Mouse (Mus musculus) thymus, adult 2 months (tissue): ENCODE data around the gene Myo1a. TPM values are rescaled to one million over a fixed set of nuclear protein-coding genes. Genes with fewer than 3 reads are reported as not detected.
"Not testable (repeated sequence)": the region's sequence is repeated elsewhere in the genome, so short reads cannot be mapped to it uniquely, and the experiment has no call there.

Experiments
- DNase-seq: peaks from one replicate; pipeline ENCODE4 v3.0.0; 2021
- H3K27ac ChIP-seq: fragments of 200-500 bp; 2 replicates; pipeline ENCODE4 v1.5.1; 2012; ENCODE audit warnings: low read length, control low read depth; ENCODE audit not compliant: control insufficient read depth, insufficient read depth
- H3K27me3 ChIP-seq: fragments of 200-500 bp; 2 replicates; pipeline ENCODE4 v1.6.1; 2012; ENCODE audit warnings: mild to moderate bottlenecking, low read length, moderate library complexity, mixed read lengths; ENCODE audit not compliant: control insufficient read depth, insufficient read depth
- H3K36me3 ChIP-seq: fragments of 200-500 bp; 2 replicates; pipeline ENCODE4 v1.6.1; 2012; ENCODE audit warnings: mild to moderate bottlenecking, low read length, moderate library complexity; ENCODE audit not compliant: control insufficient read depth, insufficient read depth
- H3K4me1 ChIP-seq: fragments of 200-500 bp; replicated peaks from 2 replicates; pipeline ENCODE4 v1.6.1; 2012; ENCODE audit warnings: low read length; ENCODE audit not compliant: control insufficient read depth, insufficient read depth
- H3K4me3 ChIP-seq: fragments of 200-500 bp; 2 replicates; pipeline ENCODE4 v1.5.1; 2012; ENCODE audit warnings: mild to moderate bottlenecking, low read length, control low read depth, moderate library complexity; ENCODE audit not compliant: control insufficient read depth, insufficient read depth
- CTCF ChIP-seq: fragments of 200-500 bp; IDR thresholded peaks from 2 replicates; pipeline ENCODE4 v1.5.1; 2012; ENCODE audit warnings: mild to moderate bottlenecking, control low read depth, low read length, moderate library complexity, borderline replicate concordance; ENCODE audit not compliant: control insufficient read depth, poor library complexity, insufficient read depth; ENCODE audit errors: extremely low read depth
- POLR2A ChIP-seq: fragments of 200-500 bp; IDR thresholded peaks from 2 replicates; pipeline ENCODE4 v1.6.1; 2012; ENCODE audit warnings: mild to moderate bottlenecking, low read length, control low read depth, moderate library complexity; ENCODE audit not compliant: control insufficient read depth, poor library complexity, insufficient read depth; ENCODE audit errors: extremely low read depth
- WGBS: fragments of 180-500 bp; shearing (Covaris S2); methylation state at CpG from one replicate; pipeline ENCODE4 v1.1.7; 2018; 5-methylcytosine and 5-hydroxymethylcytosine counted together
- polyA plus RNA-seq: library from polyadenylated mRNA; depleted of rRNA; stranded (reverse); fragments of >200 nt; gene quantifications from 2 replicates; pipeline ENCODE4 v1.2.3, GENCODE M21; 2012

Gene Myo1a
- polyA plus RNA-seq, 1 experiment, result 1.8 TPM

DNA sequence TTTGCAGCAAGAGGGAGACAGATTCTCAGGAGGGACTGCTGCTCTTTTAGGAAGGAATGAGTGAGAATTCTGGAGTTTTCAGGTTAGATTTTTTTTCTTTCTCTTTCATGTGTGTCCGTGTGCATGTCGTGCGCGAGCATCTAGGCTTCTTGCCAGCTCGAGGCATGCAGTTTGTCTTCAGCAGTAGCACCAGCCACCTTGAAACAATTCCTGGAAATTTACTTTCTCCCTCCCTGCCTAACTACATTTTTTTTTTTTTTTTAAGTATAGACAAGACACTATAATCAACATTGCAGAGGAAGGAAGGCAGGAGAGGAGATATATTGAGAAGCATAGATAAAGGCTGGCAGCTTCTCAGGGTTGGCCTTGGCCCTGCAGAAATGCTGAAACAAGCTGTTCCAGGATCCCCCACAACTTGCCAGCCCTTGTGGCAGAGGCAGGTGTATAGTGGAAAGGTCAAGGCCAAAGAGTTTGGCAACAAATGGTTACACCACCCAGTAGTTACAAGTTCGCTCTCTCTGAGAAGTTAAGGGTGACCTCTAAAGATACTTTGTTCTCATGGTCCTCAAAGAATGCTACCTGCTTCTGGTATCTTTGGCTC, 49.7 kb downstream of the Myo1a start:
- DNase-seq, result no peak
- Histone ChIP-seq H3K27me3 (no peaks in the 10 kb centered on the region), H3K36me3 (no peaks in the 10 kb centered on the region), H3K4me1 (no peaks in the 10 kb centered on the region), H3K27ac (no peak overlapping the region), H3K4me3 (no peak overlapping the region)
- TF ChIP-seq POLR2A (no peak), CTCF (no peak)
- 79% methylated on average over 6 of the region's 6 CpGs for WGBS

DNA sequence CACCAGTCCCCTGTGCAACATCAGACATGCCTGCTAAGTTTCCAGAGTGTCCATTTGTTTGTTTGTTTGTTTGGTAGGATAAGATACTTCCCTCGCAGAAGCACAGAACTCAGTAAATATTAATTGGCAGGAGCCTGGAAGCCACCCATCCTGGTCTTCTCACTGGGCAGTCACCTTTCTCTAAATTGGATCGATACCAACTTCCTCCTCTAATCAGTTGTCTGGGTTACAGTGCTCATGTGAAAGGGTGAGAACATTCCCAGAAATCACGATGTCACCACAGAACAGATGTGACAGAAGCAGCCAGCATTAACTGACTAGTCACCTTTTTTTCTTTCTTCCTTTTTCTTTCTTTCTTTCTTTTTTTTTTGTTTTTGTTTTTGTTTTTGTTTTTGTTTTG, 50.3 kb downstream of the Myo1a start:
- H3K27ac ChIP-seq, result no peak overlapping the region
- H3K36me3 ChIP-seq, result no peaks in the 10 kb centered on the region
- no peak overlapping the region for H3K4me3 ChIP-seq
- no peak for TF ChIP-seq CTCF
- no peak for TF ChIP-seq POLR2A
- WGBS, result 66% methylated on average over 3 of the region's 3 CpGs
- H3K4me1 ChIP-seq, result no peaks in the 10 kb centered on the region
- DNase-seq, result no peak
- H3K27me3 ChIP-seq, result no peaks in the 10 kb centered on the region

DNA sequence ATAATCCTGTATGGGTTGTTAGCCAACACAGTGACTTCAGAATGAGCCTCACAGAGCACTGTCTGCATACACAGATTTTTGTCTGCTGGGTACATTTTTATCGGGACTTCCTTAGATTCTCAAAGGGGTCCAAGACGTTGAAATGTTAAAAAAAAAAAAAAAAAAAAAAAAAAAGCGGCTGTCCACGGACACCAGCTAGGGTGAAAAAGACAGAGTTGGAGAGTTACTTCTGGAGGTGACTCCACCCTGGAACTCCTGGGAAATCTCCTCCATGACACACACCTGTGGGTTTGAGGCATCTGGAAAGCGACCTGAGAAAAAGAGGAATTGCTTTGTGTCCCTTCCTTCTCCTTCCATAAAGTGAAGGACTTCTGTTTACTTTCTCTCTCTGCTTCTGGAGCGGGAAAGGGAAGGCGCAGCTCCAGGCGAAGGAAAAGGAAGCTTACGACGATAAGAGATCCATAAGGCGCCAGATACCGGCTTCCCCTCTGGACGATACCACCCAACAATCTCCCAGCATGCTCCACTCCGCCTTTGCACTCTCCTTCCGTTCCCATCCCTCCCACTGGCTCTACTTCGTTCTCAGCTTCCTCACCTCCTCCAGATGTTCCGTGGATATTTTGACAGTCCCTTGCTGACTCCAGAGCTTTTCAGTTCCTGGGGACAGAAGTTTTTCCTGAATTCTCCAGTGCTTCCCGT, 50.9 kb downstream of the Myo1a start:
- H3K36me3 ChIP-seq, result no peaks in the 10 kb centered on the region
- no peak overlapping the region for H3K27ac ChIP-seq
- DNase-seq, result no peak
- 51% methylated on average over 18 of the region's 18 CpGs for WGBS
- no peaks in the 10 kb centered on the region for H3K27me3 ChIP-seq
- H3K4me1 ChIP-seq, result no peaks in the 10 kb centered on the region
- no peak for TF ChIP-seq CTCF
- no peak for TF ChIP-seq POLR2A
- no peak overlapping the region for H3K4me3 ChIP-seq

- DNase-seq, result no peak
- H3K27ac ChIP-seq, result no peak within 1 kb of the TSS
- no peak within 1 kb of the TSS for H3K4me3 ChIP-seq
- TF ChIP-seq CTCF (no peak), POLR2A (no peak)
- WGBS, result 88% methylated on average over 9 of the region's 9 CpGs
- H3K36me3 ChIP-seq, result no peaks in the 10 kb centered on the region
- H3K27me3 ChIP-seq, result no peaks in the 10 kb centered on the region
- H3K4me1 ChIP-seq, result no peaks in the 10 kb centered on the region
Observed at GRCm38 (mm10) chr10:127759181-127760110, 54.5 kb downstream of the Myo1a start, which contains the start of the genes Rdh1 and Rdh16f1. Rdh1 (plus strand) TSS chr10:127759721. Rdh16f1 (plus strand) TSS chr10:127759787.

- 94% methylated on average over 10 of the region's 10 CpGs for WGBS
- DNase-seq, H3K36me3 ChIP-seq, H3K4me3 ChIP-seq, H3K27me3 ChIP-seq, H3K4me1 ChIP-seq, H3K27ac ChIP-seq: not testable (repeated sequence)
Observed at GRCm38 (mm10) chr10:127762926-127763325, 58.0 kb downstream of the Myo1a start.

DNA sequence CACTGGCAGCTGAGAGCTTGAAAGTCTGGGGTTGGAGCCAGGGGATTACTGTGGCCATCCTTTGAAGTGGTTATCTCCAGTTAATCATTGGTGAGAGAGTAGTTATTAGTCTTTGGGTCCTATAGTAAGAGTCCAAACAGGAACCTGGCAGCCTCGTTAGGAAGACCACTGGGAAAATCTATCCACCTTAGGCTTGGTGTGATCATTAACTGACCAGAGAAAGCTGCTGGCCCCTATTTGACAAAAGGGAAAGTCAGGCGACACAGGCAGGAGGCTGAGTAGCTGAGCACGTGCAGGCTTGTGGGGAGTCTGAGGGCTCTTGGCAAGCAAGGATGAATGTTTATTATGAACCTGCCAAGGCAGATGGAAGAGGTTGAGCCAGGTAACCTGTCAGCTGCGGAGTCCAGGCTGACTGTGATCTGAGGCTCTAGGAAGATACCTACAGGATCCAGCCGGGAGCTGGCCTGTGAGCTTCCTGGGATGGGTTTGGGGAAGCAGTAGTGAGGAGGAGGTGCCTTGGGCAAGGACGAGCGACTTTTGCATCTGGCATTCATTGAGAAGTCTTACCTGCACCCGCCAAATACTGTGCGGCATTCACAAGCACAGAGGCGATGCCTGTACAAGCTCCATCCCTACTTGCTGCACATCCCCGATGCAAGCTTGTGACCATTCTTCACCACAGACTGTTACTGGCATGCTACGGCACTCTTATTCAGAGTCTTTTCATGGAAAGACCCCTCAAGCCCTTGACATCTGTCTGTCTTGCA, 59.1 kb downstream of the Myo1a start:
- H3K27ac ChIP-seq, result no peak overlapping the region
- 76% methylated on average over 12 of the region's 12 CpGs for WGBS
- no peak for DNase-seq
- no peaks in the 10 kb centered on the region for H3K36me3 ChIP-seq
- H3K27me3 ChIP-seq, result no peaks in the 10 kb centered on the region
- no peak overlapping the region for H3K4me3 ChIP-seq
- H3K4me1 ChIP-seq, result no peaks in the 10 kb centered on the region
- TF ChIP-seq POLR2A (no peak), CTCF (no peak)
